Mouse (Mus musculus): ENCODE measurements around the gene Srsf3.
"Not testable (repeated sequence)": the region's sequence is repeated elsewhere in the genome, so short reads cannot be mapped to it uniquely, and the experiment has no call there.

The Srsf3 gene

DNA sequence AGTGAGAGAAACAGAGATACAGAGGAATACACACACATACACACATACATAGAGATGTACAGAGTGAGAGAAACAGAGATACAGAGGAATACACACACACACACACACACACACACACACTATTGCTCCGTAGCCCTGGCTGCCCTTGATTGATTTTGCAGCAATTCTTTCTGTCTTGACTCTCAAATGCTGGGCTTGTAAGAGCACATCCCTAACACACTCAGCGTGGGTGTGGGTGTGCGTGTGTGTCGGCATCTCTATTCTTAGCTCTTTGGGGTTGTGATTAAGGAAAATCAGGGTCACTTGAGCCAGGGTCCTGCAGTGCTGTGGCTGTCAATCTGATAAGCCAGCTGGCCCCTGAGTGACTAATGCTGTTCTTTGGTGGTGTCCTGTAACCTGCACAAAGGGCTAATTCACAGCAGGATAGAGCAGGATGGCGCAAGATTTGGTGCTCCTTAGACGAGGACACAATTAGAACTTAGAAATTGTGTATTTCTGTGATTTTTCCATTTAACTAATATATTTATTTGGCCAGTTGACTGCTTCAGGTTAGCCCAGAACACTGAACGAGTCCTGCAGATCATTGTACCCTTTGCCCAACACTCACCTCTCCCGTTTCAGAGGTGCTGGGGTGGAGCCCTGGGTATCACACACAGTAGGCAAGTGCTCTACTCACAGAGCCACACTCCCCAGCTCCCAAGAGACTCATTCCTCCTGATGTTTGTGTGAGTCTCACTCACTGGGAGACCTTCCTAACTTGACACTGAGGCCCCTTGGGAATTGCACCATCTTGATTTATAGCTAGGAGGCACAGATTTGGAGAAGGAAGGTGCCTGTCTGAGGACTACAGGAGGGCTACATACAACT, 30.9 kb downstream of the Srsf3 start:
- in situ Hi-C loops (cut with MboI, MseI): no loop called here

DNA sequence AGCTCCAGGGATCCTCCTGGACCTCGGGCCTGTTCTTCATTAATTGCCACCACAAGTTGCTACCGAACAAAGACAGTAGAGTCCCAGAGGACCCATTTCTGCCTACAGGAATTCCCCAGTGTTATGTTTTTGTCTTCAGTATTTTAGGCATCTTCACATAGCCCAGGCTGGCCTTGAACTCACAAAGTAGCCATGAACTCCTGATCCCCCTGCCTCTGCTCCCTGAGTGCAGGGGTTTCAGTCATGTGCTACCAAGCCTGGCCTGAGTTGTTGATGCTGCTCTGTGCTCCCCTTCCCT, 31.5 kb downstream of the Srsf3 start:
- in situ Hi-C loops (cut with MboI, MseI): no loop called here

DNA sequence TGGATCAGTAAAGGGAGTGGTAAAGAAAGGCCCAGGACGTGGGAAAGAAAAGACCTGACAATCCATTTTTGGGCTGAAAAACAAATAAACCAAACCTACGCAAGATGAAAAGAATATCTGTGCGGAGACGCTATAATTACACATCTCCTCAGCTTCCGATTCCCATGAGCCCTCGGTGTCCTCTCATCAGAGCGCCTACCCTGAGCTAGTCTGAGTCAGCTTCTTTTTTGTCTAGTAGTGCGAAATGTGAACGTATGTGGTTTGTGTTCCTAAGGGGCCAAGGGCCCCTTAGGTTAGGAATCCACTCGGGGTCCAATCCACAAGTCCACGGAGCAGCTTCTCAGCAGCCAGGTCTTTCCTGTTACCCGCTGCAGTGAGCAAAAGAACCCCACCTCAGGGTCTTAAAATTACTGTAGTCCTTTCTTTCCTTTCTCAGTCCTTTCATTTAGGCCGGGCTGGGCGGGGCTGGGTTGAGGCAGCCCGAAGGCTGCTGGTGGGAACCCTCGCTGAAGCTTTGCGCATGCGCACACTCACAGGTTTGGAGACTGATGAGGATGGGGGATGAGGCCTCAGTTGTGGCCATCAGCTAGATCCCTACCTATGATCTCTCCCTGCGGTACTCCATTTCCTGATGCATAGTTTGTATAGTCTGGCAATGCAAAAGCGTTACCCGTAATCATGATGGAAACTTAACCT, 33.0 kb downstream of the Srsf3 start:
- in situ Hi-C loops (cut with MboI, MseI): no loop called here

DNA sequence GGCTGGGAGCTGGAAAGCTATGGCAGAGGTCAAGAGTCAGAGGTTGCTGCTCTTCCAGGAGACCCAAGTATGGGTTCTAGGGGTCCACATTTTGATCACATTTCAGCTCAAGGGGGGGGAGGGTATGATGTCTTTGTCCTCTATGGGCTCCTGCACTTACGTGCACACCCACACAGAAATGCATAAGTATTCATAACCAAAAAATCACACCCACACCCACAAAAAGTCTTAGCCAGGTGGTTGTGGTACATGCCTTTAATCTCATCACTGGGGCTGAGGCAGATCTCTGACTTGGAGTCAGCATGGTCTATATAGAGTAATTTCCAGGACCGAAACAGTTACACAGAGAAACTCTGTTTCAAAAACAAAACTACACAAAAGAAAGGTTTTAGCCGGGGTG, 33.5 kb downstream of the Srsf3 start:
- in situ Hi-C loops (cut with MboI, MseI): no loop called here

DNA sequence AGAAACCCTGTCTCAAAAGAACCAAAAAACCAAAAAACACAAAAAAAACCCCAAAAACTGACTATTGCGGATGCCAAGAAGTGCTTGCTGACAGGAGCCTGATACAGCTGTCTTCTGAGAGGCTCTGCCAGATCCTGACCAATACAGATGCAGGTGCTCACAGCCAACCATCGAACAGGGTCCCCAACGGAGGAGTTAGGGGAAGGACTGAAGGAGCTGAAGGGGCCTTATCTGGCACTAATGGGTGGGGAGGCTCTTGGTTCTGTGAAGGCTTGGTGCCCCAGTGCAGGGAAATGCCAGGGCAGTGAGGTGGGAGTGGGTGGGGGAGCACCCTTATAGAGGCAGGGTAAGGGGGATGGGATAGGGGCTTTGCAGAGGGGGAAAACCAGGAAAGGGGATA, 35.0 kb downstream of the Srsf3 start:
- in situ Hi-C loops (cut with MboI, MseI): not testable (repeated sequence)

DNA sequence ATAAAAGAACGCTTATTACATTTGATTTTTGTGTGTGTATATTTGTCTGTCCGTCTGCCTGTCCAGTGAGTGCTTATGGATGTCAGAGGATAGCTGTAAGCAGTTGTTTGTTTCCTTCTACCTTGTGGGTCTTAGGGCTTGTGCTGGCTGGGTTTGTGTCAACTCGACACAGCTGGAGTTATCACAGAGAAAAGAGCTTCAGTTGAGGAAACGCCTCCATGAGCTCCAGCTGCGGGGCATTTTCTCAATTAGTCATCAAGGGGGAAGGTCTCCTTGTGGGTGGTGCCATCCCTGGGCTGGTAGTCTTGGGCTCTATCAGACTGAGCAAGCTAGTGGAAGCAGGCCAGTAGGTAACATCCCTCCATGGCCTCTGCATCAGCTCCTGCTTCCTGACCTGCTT, 35.4 kb downstream of the Srsf3 start:
- in situ Hi-C loops (cut with MboI, MseI): no loop called here

DNA sequence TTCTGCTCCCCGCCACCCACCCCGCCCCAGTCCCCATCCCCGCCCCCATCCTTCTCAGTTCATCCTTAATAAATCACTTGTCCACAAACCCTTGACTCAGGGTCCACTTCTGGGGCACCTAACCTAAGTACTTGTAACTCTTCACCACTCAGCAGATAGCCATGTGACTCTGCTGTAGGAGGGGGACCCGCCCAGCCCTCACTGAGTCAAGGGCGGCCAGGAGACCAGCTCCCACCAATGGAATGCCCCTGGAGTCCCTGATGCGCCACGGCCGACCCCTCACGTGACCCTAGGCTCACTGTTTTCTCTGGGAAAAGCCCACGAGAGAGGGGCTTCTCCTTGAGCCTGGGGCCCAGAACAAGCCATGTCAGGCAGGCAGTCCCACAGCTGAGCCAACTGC, 36.6 kb downstream of the Srsf3 start:
- in situ Hi-C loops (cut with MboI, MseI): no loop called here

DNA sequence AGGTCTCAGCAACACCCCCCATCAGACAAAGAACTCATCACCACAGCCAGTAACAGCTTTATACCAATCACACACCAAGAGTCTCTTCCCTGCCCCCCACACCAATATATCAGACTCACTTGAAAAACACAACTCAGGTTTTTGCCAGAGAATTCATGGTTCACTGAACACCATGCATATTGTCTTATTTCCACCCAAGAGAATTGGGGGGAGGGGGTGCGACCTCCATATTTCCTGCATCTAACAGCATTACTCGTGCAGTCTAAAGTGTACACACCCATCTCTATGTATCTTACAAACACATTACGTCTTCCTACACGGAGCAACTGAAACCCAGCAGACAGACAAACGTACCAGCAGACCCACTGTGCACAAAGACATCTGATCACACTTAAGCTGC, 39.4 kb downstream of the Srsf3 start:
- in situ Hi-C loops (cut with MboI, MseI): no loop called here

DNA sequence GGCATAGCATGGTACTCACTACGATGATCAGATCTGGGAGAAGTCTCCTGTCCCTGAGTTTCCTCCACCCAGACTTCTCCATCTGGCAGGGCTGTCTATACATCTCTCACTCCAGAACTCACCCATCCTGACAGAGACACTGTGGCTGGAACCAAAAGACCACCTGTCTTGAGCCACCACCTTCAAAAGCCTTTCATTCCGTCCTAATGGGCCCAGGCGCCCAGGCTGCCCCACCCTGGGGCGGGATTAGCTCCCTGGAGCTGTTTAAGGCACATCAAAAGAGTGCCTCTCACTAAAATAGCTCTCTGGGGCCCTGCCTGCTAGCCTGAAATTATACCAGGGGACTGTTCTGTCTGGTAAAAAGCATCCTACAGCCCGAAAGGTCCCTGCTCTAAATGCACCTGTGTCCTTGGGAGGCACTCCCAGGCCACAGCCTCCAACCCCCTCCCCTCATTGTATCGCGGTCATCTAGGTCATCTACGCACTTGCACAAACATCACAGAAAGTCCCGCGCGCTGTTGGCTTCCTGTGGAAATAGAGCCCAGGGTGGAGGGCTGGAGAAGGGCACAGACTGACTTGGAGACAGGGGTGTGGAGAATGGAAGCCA, 40.4 kb downstream of the Srsf3 start:
- in situ Hi-C loops (cut with MboI, MseI): no loop called here

DNA sequence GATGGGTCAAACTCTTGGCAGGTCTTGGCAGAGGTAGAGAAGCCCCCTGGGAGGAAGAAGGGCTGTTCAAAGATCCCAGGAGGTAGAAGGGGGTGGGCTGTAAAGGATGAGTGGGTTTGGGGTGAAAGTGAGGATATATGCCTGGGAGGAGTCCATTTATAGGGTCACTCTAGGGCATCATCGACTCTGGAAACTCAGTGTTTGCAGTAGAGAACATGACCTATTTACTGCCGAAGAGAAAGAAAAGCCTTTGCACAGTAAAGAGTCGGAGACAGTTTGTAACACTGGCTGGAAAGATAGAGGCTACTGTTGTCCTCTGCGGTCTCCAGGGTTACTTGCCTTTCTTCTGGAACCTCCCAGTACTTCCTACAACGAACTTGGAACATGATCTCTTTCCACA, 40.9 kb downstream of the Srsf3 start:
- in situ Hi-C loops (cut with MboI, MseI): no loop called here

DNA sequence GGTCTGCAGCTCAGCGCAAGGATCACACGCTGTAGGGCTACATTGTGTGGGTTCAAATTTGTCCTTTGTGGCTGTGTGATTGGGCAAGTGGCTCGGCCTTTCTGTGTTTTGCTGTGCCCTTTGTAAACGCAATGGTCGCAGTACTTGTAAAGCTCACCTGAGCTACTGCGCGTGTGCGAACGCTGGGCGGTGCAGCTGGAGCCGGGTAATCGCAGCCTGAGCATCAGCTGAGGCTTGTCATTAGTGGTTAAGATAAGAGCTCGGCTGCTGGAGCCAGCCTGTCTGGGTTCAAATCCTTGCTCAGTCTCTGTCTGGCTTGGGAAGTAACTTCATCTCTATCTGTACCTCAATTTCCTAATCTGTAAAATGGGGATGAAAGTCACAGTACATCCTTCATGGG, 41.7 kb downstream of the Srsf3 start:
- in situ Hi-C loops (cut with MboI, MseI): no loop called here

DNA sequence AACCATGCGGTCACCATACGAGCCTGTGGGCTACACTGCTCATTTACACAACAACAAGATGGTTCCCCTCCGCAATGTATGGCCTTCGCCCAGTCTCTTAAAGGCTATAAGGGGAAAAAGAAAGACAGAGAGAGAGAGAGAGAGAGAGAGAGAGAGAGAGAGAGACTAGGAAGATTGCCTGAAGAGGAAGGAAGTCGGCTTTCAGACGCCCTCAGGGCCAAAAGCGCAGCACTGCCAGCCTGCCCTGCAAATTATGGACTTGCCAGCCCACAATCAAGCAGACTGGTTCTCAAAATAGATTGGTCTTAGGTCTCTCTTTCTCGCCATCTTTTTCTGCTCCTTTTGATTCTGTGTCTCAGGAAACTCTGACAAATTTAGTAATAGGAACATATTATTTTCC, 43.8 kb downstream of the Srsf3 start:
- in situ Hi-C loops (cut with MboI, MseI): no loop called here

DNA sequence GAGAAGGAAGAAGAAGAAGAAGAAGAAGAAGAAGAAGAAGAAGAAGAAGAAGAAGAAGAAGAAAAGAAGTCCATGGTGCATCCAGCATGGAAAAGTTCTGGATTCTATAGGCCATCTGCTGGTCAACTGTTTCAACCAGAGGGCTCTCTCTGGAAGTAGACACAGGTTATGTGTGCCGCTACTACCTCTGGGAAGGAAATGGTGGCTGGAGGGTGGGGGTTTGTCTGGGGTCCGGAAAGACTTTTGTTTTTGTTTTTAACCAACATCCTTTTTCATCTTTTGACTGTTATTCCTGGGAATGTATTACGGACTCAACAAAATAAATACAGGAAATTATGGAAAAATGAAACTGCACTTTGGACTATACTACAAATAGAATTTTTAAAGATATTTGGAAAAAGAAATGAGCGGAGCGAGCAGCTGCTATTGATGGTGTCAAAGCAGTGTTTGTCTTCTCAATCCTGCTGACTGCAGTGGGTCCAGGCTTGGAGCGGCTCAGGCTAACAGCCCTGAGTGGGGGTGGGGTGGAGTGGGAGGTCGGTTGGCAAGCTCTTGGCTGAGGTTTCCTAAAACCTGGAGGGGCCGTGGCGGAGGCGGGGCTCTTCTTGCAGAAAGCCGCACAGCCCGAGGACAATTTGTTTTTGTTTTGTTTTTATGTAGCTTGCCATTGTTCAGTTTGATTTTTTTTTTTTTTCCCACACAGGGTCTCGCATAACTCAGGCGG, 45.5 kb downstream of the Srsf3 start:
- in situ Hi-C loops (cut with MboI, MseI): no loop called here

DNA sequence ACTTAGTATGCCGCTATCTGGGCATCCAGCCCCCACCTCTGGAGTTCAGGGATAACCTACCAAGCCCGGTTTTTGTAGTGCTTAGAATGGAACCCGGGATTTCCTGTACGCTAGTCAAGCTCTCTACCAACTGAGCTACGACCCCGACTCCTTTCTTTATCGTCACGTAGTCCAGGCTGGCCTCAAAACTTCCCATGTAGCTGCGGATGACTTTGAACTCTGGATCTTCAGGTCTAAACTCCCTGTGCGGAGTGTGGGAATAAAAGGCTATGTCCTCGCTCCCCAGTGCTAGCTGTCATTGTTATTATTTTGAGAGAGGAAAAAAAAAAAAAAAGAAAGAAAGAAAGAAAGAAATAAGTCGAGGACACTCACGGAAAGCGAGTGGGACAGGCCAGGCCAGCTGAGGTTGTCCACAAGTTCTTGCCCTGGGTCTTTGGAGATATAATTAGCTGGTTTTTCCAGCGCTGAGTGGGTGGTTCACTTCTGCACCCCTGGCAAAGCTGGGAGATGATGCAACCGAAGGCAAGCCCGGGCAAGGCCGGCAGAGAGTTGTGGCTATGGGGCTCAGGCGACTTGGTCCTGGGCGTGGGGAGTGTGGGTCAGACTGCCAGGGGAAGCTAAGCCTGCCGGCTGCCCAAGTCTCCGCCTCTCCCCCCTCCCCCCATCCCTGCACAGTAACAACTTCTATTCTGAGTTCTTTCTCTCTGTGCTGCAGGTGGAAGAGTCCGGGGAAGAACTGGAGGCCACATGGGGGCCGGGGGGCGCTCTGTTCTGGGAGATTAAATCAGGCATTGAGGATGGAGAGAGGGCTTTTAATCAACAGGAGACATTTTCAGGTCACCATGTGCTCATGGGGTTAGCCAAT, 46.3 kb downstream of the Srsf3 start:
- in situ Hi-C loops (cut with MboI, MseI): no loop called here

DNA sequence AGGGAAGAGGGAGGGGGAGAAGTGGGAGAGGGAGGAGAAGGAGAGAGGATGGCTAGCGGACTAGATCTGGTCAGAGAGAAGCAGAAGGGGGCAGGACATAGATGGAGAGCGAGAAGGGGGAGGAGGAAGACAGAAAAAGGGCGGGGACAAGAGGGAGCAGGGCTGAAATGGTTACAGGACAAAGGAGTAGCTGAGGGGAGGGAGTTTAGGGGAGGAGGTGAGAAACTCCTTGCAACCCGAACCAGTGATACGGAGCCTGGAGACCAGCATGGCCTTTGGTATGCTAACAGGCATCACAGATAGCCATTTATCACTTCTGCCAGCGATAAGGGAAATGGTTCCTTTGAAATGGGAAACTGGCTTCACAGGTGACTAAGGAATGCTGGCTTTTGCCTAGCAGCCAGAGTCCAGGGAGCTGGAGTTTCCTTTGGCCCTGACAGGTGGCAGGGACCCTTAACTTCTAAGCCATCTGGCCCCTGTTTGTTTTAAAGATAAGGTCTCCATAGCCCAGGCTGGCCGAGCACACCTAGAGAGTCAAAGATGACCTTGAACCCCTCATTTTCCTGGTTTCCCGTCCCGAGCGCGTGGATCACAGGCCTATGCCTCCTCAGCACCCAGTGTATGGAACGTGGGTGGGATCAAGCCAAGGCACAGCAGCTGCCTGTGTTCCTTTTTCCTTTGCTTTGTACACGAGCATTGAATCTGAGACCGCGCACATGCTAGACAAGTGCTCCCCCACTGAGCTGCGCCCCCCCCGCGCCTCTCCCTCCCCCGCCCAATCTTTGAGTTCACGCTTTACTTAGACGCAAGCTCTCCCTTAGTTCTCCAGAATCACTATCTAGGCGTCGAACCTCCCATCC, 48.6 kb downstream of the Srsf3 start:
- in situ Hi-C loops (cut with MboI, MseI): no loop called here

DNA sequence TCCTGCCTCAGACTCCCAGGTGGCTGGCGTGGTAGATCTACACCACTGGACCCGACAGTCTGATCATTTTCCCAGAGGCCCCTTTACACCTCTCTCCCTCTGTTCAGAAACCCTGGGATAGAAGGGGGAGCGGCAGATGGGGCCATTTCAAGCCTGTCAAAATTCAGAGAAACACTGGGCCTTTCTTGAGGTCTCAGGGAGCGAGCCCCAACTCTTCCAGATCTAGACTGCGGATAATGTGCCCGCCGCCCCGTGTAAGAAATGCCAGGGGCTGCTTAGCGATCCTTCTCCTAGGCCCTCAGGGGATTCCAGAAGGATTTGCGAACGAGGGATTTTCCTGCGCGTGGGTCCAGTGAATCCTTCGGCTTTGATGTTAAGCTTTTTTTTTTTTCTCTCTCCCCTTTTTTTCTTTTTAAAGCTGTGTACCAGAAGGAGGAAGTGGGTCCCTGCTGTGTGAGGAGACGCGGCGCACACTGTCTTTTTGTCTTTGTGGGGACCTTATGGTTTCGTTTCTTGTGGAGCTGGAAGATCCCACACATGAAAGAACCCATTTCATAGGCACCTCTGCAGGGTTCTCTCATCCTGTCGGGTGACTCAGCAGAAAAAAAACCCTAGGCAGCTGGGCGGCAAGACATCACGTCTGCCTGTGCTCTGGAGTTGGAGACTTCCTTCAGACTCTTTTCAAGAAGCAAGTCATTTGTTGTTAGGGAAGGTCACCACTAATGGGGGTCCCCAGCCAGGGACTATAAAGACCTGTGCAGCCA, 49.4 kb downstream of the Srsf3 start:
- in situ Hi-C loops (cut with MboI, MseI): no loop called here

DNA sequence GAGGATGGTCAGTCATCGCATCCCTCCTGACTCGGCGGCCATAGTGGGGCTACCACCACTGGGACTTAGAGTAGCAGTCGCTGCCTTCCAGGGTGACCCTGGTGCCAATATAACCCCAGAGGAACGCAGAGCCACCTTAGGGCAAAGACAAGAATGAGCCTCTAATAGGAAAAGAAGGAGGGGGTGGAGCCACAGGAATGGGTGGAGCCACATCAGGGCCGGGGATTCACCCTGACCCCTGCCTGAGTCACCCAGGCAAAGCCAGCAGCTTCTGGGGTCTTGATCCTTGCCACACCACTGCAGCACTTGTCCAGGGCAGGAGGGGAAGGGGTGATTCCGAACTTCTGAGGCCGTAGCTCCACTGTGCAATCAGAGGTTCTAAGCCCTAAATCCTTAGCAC, 51.2 kb downstream of the Srsf3 start:
- in situ Hi-C loops (cut with MboI, MseI): no loop called here

DNA sequence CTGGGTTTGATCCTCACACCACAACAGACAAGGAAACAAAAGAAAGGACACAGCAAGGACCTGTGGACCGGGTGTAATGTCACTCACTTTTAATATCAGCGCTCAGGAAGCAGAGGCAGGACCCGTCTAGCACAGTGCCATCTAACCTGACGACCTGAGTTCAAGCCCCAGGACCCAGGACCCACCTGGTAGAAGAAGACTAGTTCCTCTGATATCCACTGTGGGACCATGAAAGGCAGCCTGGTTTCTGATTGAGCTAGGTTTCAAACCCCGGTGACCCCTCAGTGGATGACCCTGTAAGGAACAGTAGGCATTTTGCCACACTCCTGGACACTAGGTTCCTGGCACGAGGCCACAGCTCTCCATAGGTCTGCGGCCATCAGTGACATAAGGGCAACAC, 52.2 kb downstream of the Srsf3 start:
- in situ Hi-C loops (cut with MboI, MseI): no loop called here

DNA sequence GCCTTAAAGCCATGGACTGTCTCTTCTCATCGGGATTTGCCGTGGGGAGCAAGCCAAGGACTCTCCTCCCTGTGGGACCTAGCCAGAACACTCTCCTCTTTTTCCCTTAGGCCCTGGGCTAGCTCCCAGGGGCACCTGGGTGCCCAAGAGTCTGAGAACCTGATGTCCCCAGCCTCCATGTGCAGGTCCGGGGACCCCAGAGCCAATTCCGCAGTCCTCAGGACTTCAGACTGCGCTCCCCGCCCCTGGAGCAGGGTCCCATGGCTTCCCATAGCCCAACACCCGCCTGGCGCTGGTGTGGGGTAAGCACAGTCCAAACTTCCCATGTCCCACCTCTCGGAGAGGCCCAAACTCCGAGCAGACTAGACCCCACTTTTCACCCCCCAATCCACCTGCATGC, 52.8 kb downstream of the Srsf3 start:
- in situ Hi-C loops (cut with MboI, MseI): no loop called here

DNA sequence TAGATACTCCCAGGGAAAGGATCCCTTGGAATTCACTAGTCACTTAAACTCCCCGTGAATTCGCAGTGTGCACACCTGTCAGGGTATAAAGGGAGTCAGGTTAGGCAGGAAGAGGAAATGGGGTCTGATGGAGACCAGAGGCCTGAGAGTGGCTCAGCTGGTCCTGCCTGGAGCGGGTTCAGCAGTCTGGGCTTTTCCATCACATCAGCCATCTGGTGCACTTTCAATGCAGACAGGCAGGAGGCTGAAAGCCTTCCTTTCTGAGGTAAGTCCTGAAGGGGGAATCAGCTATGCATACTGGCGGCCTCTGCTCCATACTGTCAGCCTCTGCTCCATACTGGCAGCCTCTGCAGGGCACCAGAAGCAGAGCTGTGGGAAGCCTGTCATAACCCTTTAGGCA, 54.5 kb downstream of the Srsf3 start:
- in situ Hi-C loops (cut with MboI, MseI): no loop called here

All from T-helper 2 cell (primary cell).